Mouse (Mus musculus): ENCODE data around the gene Etfdh. TPM values are rescaled to one million over a fixed set of nuclear protein-coding genes. Genes with fewer than 3 reads are reported as not detected.

Etfdh gene
- polyA plus RNA-seq, 1 experiment from 2014 or later = 88.6 TPM

- Histone ChIP-seq H3K9me3 (no peaks in the 10 kb centered on the region), H3K27ac (no peak overlapping the region), H3K36me3 (peaks cover 71% of the 10 kb centered on the region), H3K4me1 (peaks cover 6% of the 10 kb centered on the region; the same call in 1 of the 2 replicates), H3K27me3 (ENCODE audit: insufficient read depth, poor library complexity, severe bottlenecking) (no peaks in the 10 kb centered on the region), H3K4me3 (no peak overlapping the region)
- 90% methylated on average over 7 of the region's 7 CpGs for WGBS
- no peak for DNase-seq (ENCODE audit: low spot score)
Measured at GRCm38 (mm10) chr3:79595468-79595867, 33.8 kb downstream of the Etfdh start.

GRCm38 (mm10) chr3:79591793-79592471, 37.4 kb downstream of the Etfdh start:
- DNase-seq (ENCODE audit: low spot score) = no peak
- peaks cover 35% of the 10 kb centered on the region for H3K36me3 ChIP-seq
- no peaks in the 10 kb centered on the region for H3K9me3 ChIP-seq
- H3K27ac ChIP-seq = peak overlapping the region; percentile 89
- WGBS = 5% methylated on average over 15 of the region's 15 CpGs
- no peaks in the 10 kb centered on the region for H3K27me3 ChIP-seq (ENCODE audit: insufficient read depth, poor library complexity, severe bottlenecking)
- H3K4me1 ChIP-seq = peaks cover 6% of the 10 kb centered on the region; the same call in 1 of the 2 replicates
- peak overlapping the region; percentile 69 for H3K4me3 ChIP-seq

GRCm38 (mm10) chr3:79590863-79591792, 38.2 kb downstream of the Etfdh start, which contains the start of gene Ppid:
Gene Ppid, plus strand, starts transcription at chr3:79591342.
- Histone ChIP-seq H3K4me1 (peaks cover 6% of the 10 kb centered on the region; the same call in 1 of the 2 replicates), H3K36me3 (peaks cover 27% of the 10 kb centered on the region), H3K9me3 (no peaks in the 10 kb centered on the region), H3K4me3 (peak within 1 kb of the TSS; percentile 69), H3K27ac (peak within 1 kb of the TSS; percentile 89), H3K27me3 (ENCODE audit: insufficient read depth, poor library complexity, severe bottlenecking) (no peaks in the 10 kb centered on the region)
- DNase-seq (ENCODE audit: low spot score) = peak; percentile 93
- WGBS = 2% methylated on average over 63 of the region's 63 CpGs

- Histone ChIP-seq H3K4me3 (no peak overlapping the region), H3K9me3 (no peaks in the 10 kb centered on the region), H3K27me3 (ENCODE audit: insufficient read depth, poor library complexity, severe bottlenecking) (no peaks in the 10 kb centered on the region), H3K27ac (no peak overlapping the region), H3K4me1 (peaks cover 6% of the 10 kb centered on the region; the same call in 1 of the 2 replicates), H3K36me3 (peaks cover 14% of the 10 kb centered on the region)
- 78% methylated on average over 2 of the region's 2 CpGs for WGBS
- DNase-seq (ENCODE audit: low spot score) = no peak
Measured at GRCm38 (mm10) chr3:79589671-79590070, 39.6 kb downstream of the Etfdh start.

- WGBS = 5% methylated on average over 6 of the region's 6 CpGs
- no peak overlapping the region for H3K4me3 ChIP-seq
- DNase-seq (ENCODE audit: low spot score) = peak; percentile 94
- no peaks in the 10 kb centered on the region for H3K36me3 ChIP-seq
- no peaks in the 10 kb centered on the region for H3K9me3 ChIP-seq
- H3K27me3 ChIP-seq (ENCODE audit: insufficient read depth, poor library complexity, severe bottlenecking) = no peaks in the 10 kb centered on the region
- no peaks in the 10 kb centered on the region for H3K4me1 ChIP-seq
- no peak overlapping the region for H3K27ac ChIP-seq
Measured at GRCm38 (mm10) chr3:79586804-79587203, 42.5 kb downstream of the Etfdh start.

GRCm38 (mm10) chr3:79579891-79580575, 49.3 kb downstream of the Etfdh start:
- no peak for DNase-seq (ENCODE audit: low spot score)
- 61% methylated on average over 5 of the region's 5 CpGs for WGBS
- Histone ChIP-seq H3K4me3 (no peak overlapping the region), H3K36me3 (no peaks in the 10 kb centered on the region), H3K27ac (no peak overlapping the region), H3K9me3 (no peaks in the 10 kb centered on the region), H3K4me1 (peaks cover 14% of the 10 kb centered on the region), H3K27me3 (ENCODE audit: insufficient read depth, poor library complexity, severe bottlenecking) (no peaks in the 10 kb centered on the region)

GRCm38 (mm10) chr3:79578164-79578563, 51.1 kb downstream of the Etfdh start:
- H3K27ac ChIP-seq = no peak overlapping the region
- no peaks in the 10 kb centered on the region for H3K27me3 ChIP-seq (ENCODE audit: insufficient read depth, poor library complexity, severe bottlenecking)
- H3K4me3 ChIP-seq = no peak overlapping the region
- 74% methylated on average over 6 of the region's 6 CpGs for WGBS
- no peaks in the 10 kb centered on the region for H3K9me3 ChIP-seq
- peaks cover 14% of the 10 kb centered on the region for H3K4me1 ChIP-seq
- H3K36me3 ChIP-seq = no peaks in the 10 kb centered on the region
- DNase-seq (ENCODE audit: low spot score) = no peak

- H3K36me3 ChIP-seq = no peaks in the 10 kb centered on the region
- H3K27ac ChIP-seq = no peak overlapping the region
- peaks cover 14% of the 10 kb centered on the region for H3K4me1 ChIP-seq
- H3K4me3 ChIP-seq = no peak overlapping the region
- no peak for DNase-seq (ENCODE audit: low spot score)
- no peaks in the 10 kb centered on the region for H3K27me3 ChIP-seq (ENCODE audit: insufficient read depth, poor library complexity, severe bottlenecking)
- H3K9me3 ChIP-seq = no peaks in the 10 kb centered on the region
- 85% methylated on average over 6 of the region's 6 CpGs for whole genome bisulfite sequencing
Measured at GRCm38 (mm10) chr3:79577606-79578005, 51.7 kb downstream of the Etfdh start.

GRCm38 (mm10) chr3:79576865-79577264, 52.4 kb downstream of the Etfdh start:
- H3K27ac ChIP-seq = no peak overlapping the region
- DNase-seq (ENCODE audit: low spot score) = no peak
- H3K27me3 ChIP-seq (ENCODE audit: insufficient read depth, poor library complexity, severe bottlenecking) = no peaks in the 10 kb centered on the region
- H3K4me1 ChIP-seq = peaks cover 14% of the 10 kb centered on the region
- peak overlapping the region; percentile 5; the same call in 1 of the 2 replicates for H3K4me3 ChIP-seq
- WGBS = 23% methylated on average over 5 of the region's 5 CpGs
- no peaks in the 10 kb centered on the region for H3K36me3 ChIP-seq
- H3K9me3 ChIP-seq = no peaks in the 10 kb centered on the region

- no peaks in the 10 kb centered on the region for H3K9me3 ChIP-seq
- H3K27ac ChIP-seq = no peak overlapping the region
- H3K4me1 ChIP-seq = peaks cover 14% of the 10 kb centered on the region
- peak overlapping the region; percentile 5 for H3K4me3 ChIP-seq
- no peaks in the 10 kb centered on the region for H3K27me3 ChIP-seq (ENCODE audit: insufficient read depth, poor library complexity, severe bottlenecking)
- WGBS = 15% methylated on average over 3 of the region's 3 CpGs
- DNase-seq (ENCODE audit: low spot score) = no peak
- H3K36me3 ChIP-seq = no peaks in the 10 kb centered on the region
Measured at GRCm38 (mm10) chr3:79576468-79576816, 52.9 kb downstream of the Etfdh start.

GRCm38 (mm10) chr3:79575576-79576467, 53.5 kb downstream of the Etfdh start:
- Histone ChIP-seq H3K4me1 (peaks cover 14% of the 10 kb centered on the region), H3K36me3 (no peaks in the 10 kb centered on the region), H3K27ac (no peak overlapping the region), H3K9me3 (no peaks in the 10 kb centered on the region), H3K4me3 (peak overlapping the region; percentile 5), H3K27me3 (ENCODE audit: insufficient read depth, poor library complexity, severe bottlenecking) (no peaks in the 10 kb centered on the region)
- DNase-seq (ENCODE audit: low spot score) = no peak
- WGBS = 38% methylated on average over 10 of the region's 10 CpGs

- no peak for DNase-seq (ENCODE audit: low spot score)
- no peaks in the 10 kb centered on the region for H3K9me3 ChIP-seq
- H3K27me3 ChIP-seq (ENCODE audit: insufficient read depth, poor library complexity, severe bottlenecking) = no peaks in the 10 kb centered on the region
- no peak overlapping the region for H3K27ac ChIP-seq
- 84% methylated on average over 3 of the region's 3 CpGs for WGBS
- H3K4me1 ChIP-seq = peaks cover 14% of the 10 kb centered on the region
- H3K36me3 ChIP-seq = no peaks in the 10 kb centered on the region
- no peak overlapping the region for H3K4me3 ChIP-seq
Measured at GRCm38 (mm10) chr3:79574336-79574735, 55.0 kb downstream of the Etfdh start.
